Mouse (Mus musculus): ENCODE measurements around the gene Cyp2d11.

The Cyp2d11 gene

GRCm38 (mm10) chr15:82350349-82350748, 43.5 kb downstream of the Cyp2d11 start:
- no peak for DNase-seq (ENCODE audit: low spot score)

- DNase-seq (ENCODE audit: low spot score), result no peak
These were observed 44.9 kb downstream of the Cyp2d11 start for GRCm38 (mm10) chr15:82348999-82349341.

- DNase-seq (ENCODE audit: low spot score), result no peak
These were observed 45.4 kb downstream of the Cyp2d11 start for GRCm38 (mm10) chr15:82348258-82348998.

GRCm38 (mm10) chr15:82347852-82348251, 46.0 kb downstream of the Cyp2d11 start:
- no peak for DNase-seq (ENCODE audit: low spot score)

DNA sequence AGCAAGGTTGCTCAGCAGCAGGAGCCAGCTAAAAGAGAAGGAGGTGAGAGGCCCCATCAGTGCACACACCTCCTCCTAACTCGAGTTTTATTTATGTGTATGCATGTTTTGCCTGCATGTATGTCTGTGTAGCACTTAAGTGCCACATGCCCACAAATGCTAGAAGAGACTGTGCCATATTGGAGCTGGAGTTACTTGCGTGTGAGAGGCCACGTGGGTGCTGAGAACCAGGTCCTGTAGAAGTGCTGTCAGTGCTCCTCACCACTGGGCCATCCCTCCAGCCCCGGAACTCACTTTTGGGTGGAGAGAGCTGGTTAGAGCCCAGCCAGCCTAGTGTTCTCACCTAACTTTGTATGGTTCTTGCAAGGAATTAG, 46.5 kb downstream of the Cyp2d11 start:
- DNase-seq (ENCODE audit: low spot score), result no peak

- no peak for DNase-seq (ENCODE audit: low spot score)
These were observed 47.1 kb downstream of the Cyp2d11 start for GRCm38 (mm10) chr15:82346580-82347302.

DNA sequence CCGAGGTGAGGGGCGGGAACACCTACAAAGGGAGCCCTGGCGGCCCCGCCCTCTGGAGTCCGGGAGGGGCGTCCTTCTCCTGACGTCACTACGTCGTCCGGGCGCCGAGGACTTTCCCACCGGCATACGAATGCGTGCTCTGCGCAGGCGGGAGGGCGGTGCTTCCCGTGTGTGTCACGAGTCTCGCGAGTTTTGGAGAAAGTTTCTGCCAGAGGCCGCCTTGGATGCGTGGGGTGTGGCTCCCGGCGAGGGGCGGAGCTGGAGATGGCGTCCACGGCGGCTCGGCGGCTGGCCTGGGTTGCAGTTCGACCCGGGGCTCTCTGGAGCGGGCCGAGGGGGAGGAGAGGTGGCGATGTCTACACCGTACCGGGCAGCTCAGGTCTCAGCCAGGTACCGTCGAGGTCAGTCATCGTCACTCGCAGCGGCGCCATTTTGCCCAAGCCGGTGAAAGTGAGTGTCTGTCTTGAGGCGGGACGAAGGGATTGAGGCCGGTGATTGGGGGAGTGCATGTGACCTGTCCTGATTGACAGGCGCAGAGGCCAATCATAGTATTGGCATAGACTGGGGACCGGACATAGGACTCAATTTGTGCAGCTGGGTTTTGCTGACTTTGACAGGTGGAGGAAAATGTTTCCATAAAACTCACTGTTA, 47.9 kb downstream of the Cyp2d11 start:
- DNase-seq (ENCODE audit: low spot score), result peak; percentile 98

DNA sequence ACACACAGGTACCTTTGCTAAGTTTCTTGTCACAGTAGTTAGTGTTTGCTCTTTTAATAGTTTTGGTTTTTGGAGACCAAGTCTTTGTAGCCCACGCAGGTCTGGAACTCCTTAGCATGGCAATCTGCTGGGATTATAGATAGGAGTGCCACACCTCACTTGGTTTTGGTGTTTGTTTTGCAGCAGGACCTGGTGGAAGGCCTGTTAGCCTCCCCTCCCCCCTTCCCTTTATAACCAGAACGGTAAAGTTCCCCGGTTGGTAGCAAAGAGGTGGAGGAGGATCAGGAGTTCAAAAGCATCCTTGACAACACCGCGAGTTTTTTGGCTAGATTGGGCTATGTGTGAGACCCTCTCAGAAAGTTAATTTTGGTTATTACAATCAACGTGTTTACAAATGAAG, 48.9 kb downstream of the Cyp2d11 start:
- no peak for DNase-seq (ENCODE audit: low spot score)

GRCm38 (mm10) chr15:82343368-82344287, 50.2 kb downstream of the Cyp2d11 start:
- no peak for DNase-seq (ENCODE audit: low spot score)

GRCm38 (mm10) chr15:82342543-82342935, 51.3 kb downstream of the Cyp2d11 start:
- DNase-seq (ENCODE audit: low spot score), result no peak

DNA sequence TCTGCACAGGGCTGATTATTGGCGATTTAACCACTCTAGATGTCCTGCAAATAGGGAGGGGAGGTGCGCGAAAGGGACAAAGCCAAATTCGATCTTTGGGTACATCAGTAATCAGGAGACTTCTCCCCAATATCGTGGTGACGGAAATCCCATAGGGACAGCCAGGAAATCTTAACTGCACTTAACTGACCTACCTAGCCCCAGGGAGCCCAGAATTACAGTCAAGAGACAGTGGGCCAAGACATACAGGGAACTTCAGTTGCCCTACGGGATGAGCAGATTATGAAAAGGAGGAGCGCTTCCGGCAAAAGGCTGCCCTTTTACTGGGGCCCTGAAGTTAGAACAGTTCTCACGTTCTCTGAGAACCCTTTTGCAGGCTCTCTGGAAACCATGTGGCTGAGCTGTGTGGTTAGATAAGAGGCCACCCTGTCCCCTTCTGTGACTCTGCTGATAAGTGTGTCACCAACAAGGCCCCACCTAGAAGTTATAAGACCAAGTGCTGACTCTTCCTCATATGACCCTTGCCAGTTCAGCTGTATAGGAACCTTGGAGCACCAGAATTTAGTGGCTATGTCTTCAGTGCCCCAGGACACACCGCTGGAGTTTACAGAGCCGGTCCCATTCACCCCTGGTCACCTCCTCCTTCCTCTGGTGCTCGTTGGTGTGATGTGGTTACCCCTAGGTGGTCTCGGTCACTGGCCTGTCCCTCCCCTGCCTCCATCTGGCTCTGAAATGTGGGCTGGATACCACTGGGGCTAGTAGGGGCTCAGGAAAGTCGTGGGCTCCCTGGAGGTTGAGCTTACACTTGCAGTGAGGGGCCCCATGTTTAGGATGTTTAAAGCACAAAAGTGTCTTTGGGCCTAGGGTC, 51.9 kb downstream of the Cyp2d11 start:
- DNase-seq (ENCODE audit: low spot score), result no peak

DNA sequence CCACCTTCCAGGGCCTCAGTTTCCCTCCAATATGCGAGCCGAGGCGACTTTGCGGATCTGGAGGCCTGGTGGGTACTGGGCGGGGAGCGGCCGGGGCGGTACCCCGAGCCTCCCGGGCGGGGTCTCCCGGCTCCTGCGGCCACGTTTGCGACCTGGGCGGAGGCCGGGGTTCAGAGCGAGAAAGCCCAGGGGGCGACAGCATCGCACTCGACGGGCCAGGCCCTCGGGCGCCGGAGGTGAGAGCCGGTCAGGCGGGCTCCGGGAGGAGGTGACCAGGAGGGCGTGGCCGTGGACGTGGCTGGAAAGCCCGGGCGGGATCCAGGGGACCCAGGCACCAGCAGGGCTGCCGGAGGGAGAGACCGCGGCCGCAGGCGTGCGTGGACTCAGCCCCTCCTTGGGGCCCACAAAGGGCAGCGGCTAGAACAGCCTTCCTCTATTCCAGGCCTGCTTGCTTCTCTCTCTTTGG, 52.8 kb downstream of the Cyp2d11 start:
- peak; percentile 71 for DNase-seq (ENCODE audit: low spot score)

GRCm38 (mm10) chr15:82340414-82341035, 53.3 kb downstream of the Cyp2d11 start:
- no peak for DNase-seq (ENCODE audit: low spot score)

DNA sequence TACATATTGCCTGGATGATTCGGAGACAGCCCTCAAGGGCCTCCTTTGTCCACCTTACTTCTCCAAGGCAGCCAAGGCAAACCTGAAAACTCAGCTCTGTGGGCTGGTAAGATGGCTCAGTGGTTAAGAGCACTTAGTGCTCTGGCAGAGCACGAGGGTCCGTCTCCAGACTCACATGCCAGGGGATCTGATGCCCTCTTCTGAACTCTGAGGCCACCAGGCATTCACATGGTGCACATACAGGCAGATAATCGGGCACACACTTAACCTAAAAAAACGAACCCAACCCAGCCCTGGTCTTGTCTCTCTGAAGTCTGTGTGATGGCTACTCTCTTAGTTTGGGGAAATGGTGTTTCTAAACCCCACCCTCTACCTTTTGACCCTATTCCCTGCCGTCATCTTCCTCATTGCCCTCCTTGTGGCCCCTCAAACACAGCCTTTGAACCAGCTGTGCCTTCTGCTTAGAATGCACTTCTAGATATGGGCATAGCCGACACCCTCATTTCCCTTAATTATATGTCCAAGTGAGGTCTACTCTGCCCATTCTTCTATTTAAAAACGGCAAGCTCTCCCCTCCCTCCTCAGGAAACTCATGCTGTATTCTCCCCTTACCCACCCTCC, 54.1 kb downstream of the Cyp2d11 start:
- no peak for DNase-seq (ENCODE audit: low spot score)

Measured in urinary bladder, postnatal 14 days (tissue).